Mouse (Mus musculus) c-Kit-negative CD71-positive TER-119-positive erythroid progenitor cells, embryonic 14.5 days (primary cell): ENCODE results near the gene Ddx25.

ENCODE experiments used
- DNase-seq: peaks from one replicate; pipeline ENCODE4 v3.0.0-alpha.2; 2013; ENCODE audit warnings: low read depth, low spot score

Ddx25 gene

DNA sequence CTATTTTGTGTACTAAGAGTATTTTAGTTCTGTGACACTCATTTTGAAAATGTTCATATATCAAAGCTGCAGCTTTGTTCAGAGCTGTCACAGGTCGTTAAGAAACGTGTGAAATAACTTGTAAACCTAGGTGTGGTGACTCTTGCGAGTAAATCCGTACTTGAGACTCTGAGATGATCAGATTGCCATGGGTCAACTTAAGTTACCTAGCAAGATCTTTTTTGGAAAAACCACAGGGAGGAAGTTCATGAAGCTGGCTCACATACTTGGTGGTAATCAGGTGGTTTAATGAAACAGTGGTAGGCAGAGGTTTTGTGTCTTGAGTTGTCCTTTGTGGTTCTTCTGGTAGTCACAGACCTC, 64.6 kb downstream of the Ddx25 start:
- DNase-seq, result no peak

DNA sequence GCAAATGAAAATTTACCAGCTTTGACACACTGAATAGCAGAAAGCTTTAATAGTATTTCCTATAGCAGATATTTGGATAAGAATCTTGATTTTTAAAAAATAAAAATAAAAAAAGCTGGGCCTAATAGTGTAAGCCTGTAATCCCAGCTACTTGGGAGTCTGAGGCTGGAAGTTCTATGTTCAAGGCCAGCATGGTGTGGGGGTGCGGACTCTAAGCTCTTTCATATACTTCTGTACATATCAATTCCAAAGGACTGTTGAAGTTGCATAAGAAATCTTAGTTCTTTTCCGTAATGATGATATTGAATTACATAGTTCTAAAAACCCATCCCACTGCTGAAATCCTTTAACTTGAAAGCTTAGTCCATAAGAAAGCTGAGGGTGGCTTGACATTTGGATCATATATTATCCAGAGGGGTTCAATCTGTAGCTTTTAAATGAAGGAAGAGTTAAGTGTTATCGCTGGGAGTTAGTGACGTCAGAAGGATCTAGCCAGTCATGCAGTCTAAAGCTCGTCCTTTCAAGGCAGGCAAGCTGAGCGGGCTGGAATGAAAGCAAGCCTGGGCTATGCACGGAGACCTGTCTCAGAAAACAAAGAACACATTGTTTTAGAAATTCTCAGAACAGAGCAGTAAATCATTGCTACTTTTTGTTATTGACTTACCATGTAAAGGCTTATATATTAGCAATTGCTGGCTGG, 65.1 kb downstream of the Ddx25 start:
- DNase-seq, result no peak

GRCm38 (mm10) chr9:35491109-35491866, 67.0 kb downstream of the Ddx25 start:
- DNase-seq, result no peak

DNA sequence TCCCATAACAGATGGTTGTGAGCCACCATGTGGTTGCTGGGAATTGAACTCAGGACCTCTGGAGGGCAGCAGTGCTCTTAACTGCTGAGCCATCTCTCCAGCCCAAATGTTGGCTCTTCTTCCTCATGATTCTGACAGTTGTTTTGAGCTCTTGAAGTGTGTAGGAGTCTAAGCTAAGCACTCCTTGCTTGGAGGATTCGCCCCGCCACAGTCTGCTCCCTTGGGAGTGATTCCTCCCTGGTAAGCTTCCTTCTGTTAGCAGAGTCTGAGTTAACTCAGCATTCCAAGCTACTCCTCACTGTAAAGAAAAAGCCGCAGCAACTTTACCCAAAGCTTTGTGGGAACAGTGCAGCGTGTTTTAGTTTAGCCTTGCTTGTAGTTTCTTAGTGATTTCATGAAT, 69.8 kb downstream of the Ddx25 start:
- no peak for DNase-seq
